Mouse (Mus musculus): ENCODE data around the gene Arhgap45.
A peak's percentile ranks its signal among the peaks of the same experiment; 100 is the strongest.

GRCm38 (mm10) chr10:80014484-80015290, 1.8 kb upstream of the Arhgap45 start:
- peak; percentile 52 for TF ChIP-seq CTCF (IDR thresholded peaks at IDR 0.05; ENCODE audit: low read depth)
- no peak for TF ChIP-seq EP300 (optimal IDR thresholded peaks at IDR 0.05)

Data from stomach, postnatal 0 days (tissue).